Mouse (Mus musculus) thymus, adult 2 months (tissue): ENCODE data around the gene Nyap1.

ENCODE experiments used
- CTCF ChIP-seq: fragments of 200-500 bp; IDR thresholded peaks from 2 replicates; pipeline ENCODE4 v1.5.1; 2012; ENCODE audit warnings: mild to moderate bottlenecking, control low read depth, low read length, moderate library complexity, borderline replicate concordance; ENCODE audit not compliant: control insufficient read depth, poor library complexity, insufficient read depth; ENCODE audit errors: extremely low read depth
- POLR2A ChIP-seq: fragments of 200-500 bp; IDR thresholded peaks from 2 replicates; pipeline ENCODE4 v1.6.1; 2012; ENCODE audit warnings: mild to moderate bottlenecking, low read length, control low read depth, moderate library complexity; ENCODE audit not compliant: control insufficient read depth, poor library complexity, insufficient read depth; ENCODE audit errors: extremely low read depth

GRCm38 (mm10) chr5:137690531-137690930 is 50.9 kb downstream of the Nyap1 start:
- no peak for TF ChIP-seq POLR2A
- TF ChIP-seq CTCF = no peak
